Mouse (Mus musculus) frontal cortex, adult (tissue): ENCODE measurements around the gene Gigyf1.
A peak's percentile ranks its signal among the peaks of the same experiment; 100 is the strongest.

Experiments used
- ATAC-seq: cut with Nextera tagmentation; 2 replicates; pipeline ENCODE4 v1.9.2; 2017; ENCODE audit warnings: mild to moderate bottlenecking, moderate library complexity, mixed read lengths; ENCODE audit not compliant: low TSS enrichment

The Gigyf1 gene

DNA sequence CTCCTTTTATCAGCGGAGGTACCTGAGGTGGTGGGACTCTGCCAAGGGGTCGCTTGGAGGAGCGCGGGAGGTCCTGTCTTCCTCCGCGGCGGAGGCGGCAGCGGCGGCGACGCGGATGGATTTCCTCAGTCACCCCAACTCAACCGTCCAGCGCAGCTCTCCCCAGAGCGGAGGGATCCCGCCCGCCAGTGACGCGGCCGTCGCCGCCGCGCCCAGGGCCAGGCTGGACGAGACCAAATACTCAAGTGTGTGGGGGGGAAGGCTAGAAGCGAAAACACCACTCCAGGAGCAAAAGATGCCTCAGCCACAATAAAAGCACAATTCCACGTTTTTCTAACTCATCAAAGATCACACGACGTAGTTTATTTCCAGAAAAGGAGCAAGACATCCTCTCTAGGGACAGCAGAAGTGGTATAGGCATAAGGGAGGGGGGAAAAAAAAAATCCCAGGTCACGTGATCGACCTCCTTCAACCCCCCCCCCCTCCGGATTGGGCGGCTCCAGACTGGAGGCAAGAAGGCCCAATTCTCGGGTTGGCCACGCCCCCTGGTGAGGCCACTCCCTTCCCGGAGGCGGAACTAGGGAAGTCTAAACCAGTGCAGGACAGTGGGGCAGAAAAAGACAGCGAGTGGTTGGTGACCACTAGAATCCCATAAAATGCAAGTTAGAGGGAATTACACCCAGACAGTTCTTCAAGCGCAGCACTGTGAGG is 14.9 kb downstream of the Gigyf1 start, which contains the start of the genes Epo and Gnb2:
Epo (minus strand) TSS at position 126 of the 711 bp plus-strand sequence.
Gnb2 (minus strand) TSS at position 394 of the 711 bp plus-strand sequence.
- ATAC-seq: peak; percentile 68

DNA sequence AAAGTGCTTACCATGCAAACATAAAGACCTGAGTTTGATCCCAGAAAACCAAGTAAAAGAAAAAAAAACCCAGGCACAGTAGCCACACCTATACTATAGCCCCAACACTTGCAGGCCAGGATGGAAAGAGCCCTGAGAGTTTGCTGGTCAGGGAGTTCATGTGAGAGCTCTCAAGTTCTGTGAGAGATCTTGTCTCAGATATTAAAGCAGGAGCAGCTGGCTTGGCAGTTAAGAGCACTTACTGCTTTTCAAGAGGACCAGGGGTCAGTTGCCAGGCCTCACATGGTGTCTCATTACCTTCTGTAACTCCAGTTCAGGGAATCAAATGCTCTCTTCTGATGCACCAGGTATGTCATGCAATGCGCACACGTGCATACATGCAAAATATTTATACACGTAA is 16.4 kb downstream of the Gigyf1 start:
- ATAC-seq: no peak

DNA sequence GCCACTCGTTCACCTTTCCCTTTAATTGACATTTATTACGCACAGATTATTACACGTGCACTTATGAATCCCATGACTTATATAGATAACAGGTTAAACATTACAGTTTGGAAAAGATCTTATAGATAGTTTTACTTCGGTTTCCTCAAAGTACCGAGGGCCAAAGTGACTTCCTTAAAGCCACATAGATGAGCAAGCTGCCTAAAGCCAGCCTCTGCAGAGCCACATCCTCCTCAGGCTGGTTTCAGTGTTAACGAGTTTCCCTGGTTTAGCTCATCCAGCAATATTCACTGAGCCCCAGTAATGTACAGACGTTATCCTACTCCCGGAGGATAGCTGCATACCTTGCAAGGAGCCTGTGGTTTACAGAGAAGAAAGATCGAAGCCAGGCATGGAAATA is 17.0 kb downstream of the Gigyf1 start:
- no peak for ATAC-seq

DNA sequence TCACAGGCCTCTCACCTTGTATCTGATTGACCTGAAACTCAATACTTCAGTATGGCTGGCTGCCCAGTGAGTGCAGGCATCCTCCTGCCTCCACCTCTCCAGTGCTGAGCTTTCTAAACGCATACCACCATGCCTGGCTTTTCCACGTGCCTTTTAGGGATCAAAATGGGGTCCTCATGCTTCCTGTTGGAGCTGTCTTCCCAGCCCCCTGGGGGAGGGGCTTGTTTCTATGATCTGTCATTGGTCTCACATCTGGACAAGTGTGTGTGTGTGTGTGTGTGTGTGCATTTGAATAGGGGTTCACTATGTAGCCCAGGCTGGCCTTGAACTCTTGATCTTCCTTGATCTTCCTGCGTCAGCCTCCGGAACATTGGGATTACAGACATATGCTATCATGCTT is 19.1 kb downstream of the Gigyf1 start:
- no peak for ATAC-seq

DNA sequence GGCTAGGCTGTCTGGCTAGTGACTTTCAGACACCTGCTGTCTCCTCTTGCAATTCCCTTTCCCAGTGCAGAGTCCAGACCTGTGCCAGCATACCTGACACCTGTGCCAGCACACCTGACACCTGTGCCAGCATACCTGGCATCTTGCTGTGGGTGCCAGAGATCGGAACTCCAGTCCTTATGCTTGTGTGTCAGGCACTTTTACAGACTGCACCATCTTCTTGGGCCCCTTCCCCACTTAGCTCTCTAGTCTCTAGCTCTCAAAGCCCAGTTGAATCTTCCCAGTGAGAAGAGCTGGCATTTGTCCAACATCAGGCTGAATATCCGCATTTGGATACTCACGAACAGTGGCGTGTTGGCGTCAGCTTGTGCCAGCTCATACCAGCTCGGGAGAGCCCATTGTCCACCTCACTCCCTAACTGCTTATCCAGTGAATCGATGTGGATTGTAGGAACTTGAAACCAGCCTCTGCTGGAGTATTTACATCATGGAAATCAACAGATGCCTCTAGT is 21.0 kb downstream of the Gigyf1 start:
- ATAC-seq: peak; percentile 23; the same call in 1 of the 2 replicates

DNA sequence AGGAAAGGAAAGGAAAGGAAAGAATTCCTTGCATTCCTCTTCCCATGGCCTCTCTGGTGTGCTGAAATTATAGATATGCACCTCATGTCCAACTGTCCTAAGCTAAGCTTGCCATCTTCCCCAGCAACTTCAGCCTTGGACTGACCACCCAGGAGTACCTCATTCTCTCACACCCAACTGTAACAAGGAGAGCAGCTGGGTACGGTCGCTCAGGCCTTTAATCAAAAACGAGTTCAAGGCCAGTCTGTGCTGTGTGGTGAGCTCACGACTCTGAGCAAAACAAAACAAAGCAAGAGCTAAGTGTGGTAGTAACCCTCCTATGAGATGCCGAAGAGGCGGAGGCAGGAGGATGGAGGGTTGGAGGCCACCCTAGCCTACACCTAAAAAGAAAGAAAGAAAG is 22.6 kb downstream of the Gigyf1 start:
- no peak for ATAC-seq

DNA sequence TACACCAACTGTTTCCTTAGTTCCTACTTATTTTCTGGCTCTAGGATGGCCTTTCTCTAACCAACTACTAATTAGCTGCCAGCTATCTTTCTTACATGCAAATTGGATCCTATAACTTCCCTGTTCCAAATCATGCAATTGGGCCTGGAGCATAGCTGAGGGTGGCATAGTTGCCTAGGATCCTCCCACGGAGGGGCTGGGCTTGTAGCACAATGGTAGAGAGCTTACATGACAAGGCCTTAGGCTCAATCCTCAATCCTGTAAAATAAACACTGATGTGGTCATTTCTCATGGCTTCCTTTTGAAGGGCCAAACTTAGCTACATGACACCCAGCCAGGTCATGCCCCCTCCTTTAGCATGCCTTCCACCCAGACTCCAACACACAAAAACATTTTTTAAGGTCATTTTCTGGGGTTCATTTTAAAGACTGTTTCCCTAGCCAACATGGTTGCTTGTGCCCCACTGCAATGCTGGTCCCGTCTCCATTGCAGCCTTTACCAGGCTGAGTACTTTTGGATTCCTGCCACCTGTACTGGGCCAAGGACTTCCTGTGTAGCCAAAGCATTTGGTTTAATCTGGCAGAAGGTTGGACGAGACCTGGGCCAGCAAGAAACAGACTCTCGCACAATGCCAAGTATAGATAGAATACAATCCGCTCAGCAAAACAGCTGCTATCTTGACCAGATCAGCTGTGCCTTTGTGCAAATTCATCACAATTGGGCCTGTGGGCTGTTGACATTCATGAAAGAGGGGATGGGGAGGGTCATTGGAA is 23.6 kb downstream of the Gigyf1 start:
- ATAC-seq: no peak

DNA sequence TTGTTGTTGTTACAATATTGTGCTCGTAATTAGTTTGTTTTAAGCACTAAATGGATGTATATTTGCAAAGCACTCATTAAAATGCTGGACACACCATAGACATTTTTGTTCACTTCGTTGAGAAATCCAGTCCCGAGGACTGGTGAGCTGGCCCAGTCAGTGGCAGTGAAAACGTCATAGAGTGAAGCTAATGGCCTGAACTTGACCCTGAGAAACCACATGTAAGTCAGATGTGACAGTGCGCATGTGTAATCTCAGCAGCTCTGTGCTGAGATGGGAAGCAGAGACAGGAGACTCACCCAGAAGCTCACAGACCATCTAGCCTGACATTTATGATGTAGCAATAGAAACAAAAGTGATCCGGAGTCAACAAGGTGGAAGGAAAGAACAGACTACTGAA is 26.6 kb downstream of the Gigyf1 start:
- no peak for ATAC-seq

DNA sequence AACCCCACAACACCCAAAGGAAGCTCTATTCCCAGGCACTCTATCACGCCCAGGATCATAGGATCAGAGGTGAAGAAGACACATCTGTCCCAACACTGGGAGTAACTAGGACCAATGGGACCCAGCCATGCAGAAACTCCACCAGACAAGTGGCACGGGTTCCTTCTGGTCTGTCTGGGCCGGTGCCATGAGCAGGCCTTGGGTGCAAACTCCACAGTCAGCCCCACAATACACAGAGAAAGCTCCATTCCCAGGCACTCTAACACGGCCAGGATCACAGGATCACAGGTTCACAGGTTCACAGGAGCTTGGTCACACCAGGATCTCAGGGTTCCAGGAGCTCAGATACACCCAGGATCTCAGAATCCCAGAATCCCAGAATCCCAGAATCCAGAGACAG is 27.2 kb downstream of the Gigyf1 start:
- ATAC-seq: no peak

DNA sequence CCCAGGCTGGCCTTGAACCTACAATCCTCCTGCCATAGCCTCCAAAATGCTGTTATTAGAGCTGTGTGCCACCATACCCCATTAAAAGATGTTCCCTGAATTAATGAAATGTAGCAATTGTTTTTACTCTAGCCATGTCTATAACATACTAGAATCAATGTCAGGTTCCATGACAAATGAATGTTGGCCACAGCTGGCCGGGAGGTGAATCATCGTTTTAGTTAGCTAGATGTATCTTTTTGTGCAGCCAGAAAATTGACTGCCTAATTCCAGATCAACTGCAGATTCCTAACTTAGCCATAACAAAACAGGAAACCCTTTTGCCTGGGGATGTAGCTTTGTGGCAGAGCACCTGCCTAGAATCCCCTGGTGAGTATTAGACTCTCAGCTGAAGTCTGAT is 31.5 kb downstream of the Gigyf1 start:
- no peak for ATAC-seq

DNA sequence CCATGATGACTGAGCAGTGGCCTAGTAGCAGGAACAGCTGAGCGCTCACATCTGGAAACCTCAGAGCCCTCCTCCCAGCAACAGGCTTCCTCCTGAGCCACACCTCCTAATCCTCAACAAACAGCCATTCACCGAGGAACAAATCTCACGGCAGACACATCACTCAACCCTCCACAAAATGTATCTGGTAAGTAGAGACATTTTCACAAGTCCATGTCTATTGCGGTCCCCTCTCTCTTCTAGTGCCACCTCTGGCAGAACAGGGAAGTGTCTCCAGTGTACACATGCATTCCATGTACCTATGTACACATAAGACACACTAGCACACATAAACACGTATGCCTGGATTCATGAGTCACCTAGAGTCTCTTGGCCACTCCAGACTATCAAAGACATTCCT is 32.8 kb downstream of the Gigyf1 start:
- no peak for ATAC-seq

DNA sequence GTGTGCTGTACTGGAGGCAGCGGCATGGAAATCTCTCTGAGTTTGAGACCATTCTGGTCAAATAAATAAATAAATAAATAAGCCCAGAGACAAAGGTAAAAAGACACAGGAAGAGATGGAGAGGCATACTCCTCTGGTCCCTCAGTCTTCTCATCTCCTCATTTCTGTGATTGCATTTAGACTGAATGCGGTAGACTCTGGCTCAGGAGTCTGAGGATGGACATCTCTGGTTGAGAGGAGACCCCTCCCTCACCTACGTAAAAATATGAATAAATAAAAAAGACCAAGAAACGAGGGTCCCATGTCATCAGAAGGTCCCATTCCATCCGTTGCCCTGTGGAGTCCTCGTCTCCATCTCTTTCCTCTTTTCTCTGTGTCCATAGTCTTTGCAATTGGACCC is 34.7 kb downstream of the Gigyf1 start:
- ATAC-seq: no peak

DNA sequence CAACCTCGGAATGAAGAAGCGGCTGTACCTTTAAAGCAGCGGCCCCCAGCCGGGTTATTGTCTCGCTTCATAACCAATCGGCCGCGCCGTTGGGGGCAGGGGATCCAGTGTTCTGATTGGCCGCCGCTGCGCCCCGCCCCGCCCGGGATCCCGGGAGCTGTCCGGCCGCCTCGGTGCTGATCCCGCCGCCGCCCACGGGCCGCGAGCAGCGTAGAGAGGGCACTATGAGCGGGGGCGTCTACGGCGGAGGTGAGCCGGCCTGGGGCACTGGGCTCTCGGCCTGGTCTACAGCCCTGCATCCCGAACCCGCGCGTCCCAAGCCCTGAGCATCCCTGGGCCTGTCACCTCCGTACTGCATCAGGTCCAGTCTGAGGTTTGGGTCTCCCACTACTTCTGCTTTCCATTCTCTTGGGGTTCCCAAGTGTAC is 35.1 kb downstream of the Gigyf1 start, which contains the start of gene Actl6b:
Actl6b (plus strand) TSS at position 107 of the 427 bp plus-strand sequence.
- ATAC-seq: peak; percentile 98

DNA sequence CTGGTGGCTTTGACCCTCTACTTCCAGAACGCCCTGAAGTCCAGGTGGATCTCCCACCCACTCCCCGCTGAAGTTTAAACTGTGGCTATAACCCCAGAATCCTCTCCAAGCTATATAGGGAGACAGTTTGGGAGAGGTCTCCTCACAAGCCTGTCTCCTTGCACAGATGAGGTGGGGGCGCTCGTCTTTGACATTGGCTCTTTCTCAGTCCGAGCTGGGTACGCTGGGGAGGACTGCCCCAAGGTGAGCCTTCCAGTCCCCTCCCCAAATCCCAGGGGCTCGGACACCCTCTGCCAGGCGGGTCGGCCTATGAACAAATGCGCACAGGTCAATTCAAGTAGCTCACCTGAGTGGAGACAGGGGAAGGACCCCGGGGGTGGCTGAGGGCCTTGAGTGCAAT is 35.5 kb downstream of the Gigyf1 start:
- ATAC-seq: 0 out of 2 replicates have a peak, but pooled peaks have one; percentile 11

DNA sequence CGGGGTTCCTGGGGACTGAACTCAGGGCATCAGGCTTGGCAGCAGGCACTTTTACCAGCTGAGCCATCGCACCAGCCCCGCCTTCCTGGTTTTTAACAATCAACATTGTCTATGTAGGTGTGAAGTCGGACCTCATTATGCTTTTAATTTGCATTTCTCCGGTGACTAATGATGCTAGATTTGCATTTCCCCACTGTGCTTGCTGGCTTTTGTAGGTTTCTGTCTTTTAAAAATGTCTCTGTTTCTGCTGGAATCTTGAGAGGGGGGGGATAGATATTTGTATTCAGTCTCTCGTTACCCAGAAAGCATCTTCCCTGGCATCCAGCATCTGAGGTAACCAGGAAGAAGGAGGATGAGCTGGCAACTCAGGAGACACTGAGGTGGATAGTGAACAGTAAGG is 43.2 kb downstream of the Gigyf1 start:
- ATAC-seq: peak; percentile 46; the same call in 1 of the 2 replicates

DNA sequence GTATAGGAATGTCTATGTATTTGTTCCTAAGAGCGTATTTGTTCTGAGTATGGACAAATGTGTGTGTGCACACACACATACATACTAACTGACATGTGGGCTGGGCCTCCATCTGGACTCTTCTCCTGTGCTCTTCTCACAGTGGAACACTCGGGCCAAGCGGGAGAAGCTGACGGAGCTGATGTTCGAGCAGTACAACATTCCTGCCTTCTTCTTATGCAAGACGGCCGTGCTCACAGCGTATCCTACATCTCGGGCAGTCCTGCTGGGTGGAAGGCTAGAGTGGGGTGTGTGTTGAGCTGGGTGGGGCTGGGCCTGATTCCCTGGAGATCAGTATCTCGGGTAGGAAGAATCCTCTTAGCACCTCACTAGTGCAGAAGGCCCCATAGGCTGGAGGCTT is 44.6 kb downstream of the Gigyf1 start:
- ATAC-seq: peak; percentile 89

DNA sequence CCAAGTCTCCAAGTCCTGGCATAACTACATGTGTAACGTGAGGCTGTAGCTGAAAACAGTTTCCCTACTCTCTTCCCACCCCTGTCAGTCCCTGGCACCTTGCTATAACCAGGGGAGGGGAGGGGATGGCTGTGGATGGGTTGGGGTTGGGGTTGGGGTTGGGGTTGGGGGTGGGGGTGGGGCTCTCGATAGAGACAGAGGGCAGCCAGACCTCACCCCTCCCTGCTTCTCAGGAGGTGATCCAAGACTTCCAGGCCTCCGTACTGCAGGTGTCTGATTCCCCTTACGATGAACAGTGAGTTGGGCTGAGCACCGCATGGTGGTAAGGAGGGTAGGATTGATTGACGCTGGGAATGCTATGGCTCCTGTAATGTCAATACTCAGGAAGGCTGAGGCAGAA is 47.4 kb downstream of the Gigyf1 start:
- ATAC-seq: no peak

DNA sequence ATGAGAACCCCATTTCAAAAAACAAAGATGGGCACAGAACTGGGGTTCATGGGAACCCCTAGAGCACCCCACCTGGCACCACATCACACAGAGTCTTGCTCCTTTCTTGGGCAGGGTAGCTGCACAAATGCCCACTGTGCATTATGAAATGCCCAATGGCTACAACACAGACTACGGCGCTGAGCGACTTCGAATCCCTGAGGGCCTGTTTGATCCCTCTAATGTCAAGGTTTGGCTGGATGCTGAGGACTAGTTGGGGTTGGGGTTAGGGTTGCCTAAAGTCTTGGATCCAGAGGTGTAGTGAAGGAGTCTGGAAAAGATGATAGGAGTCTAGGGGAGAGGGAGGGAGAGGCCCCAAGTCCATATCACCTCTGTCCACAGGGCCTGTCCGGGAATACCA is 48.1 kb downstream of the Gigyf1 start:
- ATAC-seq: no peak

DNA sequence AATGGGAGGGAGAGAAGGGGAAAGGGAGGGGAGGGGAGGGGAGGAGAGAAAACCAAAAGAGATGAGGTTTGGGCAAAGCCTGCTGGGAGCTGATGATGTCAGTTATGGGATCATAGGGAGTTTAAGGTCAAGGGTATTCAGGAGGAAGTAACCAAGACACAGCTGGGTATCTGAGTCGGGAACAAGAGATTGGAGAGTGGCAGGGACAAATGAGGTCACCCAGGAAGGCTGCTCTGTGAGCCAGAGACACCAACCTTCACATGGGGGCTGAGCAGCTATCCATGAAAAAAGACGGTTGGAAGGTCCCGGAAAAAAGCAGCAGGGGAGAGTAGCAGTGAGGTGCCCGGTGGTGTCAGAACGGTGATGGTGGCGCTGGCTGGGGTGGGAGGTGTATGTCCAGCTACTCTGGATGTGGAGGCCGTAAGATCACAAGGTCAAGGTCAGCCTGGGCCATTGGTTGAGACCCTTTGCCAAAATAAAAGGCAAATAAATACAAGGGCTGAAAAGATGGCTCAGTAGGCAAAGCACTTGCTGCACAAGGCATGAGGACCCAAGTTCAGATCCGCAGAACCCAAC is 50.0 kb downstream of the Gigyf1 start:
- no peak for ATAC-seq

DNA sequence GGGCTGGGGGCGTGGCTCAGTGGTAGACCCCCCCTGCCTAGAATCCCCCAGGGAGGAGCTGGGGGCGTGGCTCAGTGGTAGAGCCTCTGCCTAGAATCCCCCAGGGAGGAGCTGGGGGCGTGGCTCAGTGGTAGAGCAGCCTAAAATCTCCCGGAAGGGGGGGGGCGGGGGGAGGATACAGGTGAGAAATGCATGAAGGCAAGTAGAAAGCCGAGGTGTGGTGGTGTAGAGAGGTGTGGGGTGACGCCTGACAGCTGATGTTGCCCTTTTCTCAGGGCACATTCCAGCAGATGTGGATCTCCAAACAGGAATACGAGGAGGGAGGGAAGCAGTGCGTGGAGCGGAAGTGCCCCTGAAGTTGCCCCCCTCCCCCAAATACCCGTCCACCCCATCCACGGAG is 50.7 kb downstream of the Gigyf1 start:
- no peak for ATAC-seq

DNA sequence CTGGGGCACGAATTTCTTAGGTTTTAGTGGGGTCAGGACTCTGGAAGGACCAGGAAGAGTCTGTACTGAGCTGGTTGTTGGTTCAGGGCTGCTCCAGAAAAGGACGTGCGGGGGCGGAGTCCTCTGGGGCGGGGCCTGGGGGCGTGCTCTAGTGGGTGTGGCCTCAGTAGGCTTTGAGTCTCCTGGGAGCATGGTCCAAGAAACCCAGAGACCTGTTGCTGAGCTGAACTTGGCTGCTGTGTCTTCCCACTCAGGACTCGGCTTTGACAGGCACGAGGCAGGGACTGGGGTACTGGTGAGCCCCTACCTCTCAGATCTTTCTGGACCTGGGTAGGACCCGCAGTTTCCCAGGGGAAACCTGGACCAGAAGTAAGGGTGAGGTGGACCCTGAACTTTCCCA is 51.3 kb downstream of the Gigyf1 start, which contains the start of gene Tfr2:
Tfr2 (plus strand) TSS at position 176 of the 400 bp plus-strand sequence.
- ATAC-seq: no peak

DNA sequence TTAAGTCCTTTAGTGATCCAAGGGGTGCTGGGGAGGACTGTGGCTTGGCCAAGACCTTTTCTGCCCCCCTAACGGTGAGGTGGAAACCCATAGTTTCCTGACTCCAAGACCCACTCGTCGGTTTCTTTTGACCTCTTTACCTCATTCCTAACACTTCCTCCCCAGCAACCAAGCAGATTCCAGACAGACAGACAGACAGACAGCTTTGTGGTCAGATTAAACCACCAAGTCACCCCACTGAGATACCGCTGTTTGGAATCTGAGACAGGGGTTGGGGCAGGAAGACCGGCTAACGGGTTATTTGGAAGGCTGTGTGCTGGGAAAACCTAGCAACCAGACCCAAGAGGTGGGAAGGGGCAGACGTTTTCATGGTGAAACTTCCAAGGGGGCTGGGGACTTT is 51.8 kb downstream of the Gigyf1 start:
- no peak for ATAC-seq
